Mouse (Mus musculus) layer of hippocampus, adult 11-12 months (tissue): ENCODE results near the gene Frmd4a.
A peak's percentile ranks its signal among the peaks of the same experiment; 100 is the strongest.

Experiments
- DNase-seq: peaks from one replicate; pipeline ENCODE4 v3.0.0; 2022; ENCODE audit warnings: low spot score

The Frmd4a gene

DNA sequence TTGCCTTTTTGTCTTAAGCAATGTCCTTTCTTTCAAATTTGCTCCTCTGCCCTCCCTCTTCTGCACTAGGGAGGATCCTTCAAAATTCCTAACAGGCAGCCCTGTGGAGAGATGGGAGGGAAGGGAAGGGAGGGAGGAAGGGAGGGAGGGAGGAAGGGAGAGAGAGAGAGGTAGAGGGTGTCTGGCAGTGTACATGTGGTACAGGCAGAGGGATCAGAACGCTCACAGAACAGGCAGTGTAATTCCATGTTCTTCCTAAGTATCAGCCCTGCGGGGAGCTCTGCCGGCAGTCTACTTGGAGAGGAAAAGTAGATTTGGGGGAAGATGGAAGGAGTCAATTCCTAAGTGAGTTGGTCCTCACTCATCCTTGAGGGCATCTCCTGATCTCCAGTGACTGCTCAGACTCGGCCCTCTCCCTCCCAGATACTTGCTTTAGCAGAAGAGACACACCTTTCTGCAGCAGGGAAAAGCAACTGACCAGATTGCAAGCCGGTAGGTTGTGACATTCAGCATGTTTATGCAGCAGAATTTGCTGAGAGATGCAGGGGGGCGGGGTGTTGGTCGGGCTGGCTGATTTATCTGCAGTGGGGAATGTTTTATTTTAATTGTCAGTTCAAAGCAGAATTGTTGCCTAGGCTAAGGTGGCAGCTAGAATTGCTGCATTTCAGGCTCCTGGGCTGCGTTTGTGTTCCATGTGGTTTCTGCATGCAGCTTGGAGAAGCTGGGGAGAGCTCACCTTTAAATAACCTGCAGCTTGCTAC lies at the start of gene Frmd4a:
Gene Frmd4a, plus strand, starts transcription at position 190 of the 761 bp plus-strand sequence.
- DNase-seq, result peak; percentile 42

GRCm38 (mm10) chr2:3988876-3989275 lies 28.6 kb upstream of the Frmd4a start:
- DNase-seq, result no peak

DNA sequence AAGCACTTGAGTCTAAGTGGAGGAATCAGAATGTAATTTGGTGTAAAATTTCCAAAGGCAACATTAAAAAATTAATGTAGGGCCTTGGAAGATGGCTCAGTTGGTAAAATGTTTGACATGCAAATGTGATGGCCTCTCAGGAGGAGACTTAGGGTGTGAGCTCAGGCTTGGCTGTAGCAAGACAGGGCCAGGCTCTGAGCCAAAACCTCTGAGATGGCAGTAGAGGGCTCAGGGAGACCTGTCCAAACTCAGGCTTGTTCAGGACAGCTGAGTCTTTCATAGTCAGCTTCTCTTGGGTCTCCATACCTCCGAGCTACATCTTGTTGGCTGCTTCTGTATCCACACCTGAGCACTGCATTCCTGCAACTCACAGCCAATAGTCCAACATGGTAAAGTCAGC lies 27.1 kb upstream of the Frmd4a start:
- DNase-seq, result no peak

GRCm38 (mm10) chr2:4018431-4018876 lies 937 bp downstream of the Frmd4a start:
- DNase-seq, result peak; percentile 46

DNA sequence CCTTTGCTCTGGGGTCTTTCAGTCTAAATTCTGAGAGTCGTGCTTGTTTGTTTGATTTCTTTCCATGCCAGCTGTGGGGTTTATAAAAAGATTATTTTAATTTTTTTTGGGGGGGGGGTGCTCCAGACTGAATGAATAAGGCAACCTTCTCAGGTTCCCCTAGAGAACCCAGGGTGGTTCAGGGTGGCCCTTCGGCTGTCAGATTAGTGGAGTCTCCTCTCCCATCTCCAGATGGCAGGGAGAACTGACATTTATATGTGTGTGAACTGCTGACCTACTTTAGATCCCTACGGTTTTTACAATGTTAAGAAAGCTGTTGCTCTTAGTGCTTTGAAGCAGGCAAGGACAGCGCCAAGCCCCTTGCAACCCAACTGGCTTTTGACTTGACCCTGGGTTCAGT lies 1.4 kb downstream of the Frmd4a start:
- DNase-seq, result no peak

- DNase-seq, result no peak
Observed at GRCm38 (mm10) chr2:4024927-4025326, 7.4 kb downstream of the Frmd4a start.

DNA sequence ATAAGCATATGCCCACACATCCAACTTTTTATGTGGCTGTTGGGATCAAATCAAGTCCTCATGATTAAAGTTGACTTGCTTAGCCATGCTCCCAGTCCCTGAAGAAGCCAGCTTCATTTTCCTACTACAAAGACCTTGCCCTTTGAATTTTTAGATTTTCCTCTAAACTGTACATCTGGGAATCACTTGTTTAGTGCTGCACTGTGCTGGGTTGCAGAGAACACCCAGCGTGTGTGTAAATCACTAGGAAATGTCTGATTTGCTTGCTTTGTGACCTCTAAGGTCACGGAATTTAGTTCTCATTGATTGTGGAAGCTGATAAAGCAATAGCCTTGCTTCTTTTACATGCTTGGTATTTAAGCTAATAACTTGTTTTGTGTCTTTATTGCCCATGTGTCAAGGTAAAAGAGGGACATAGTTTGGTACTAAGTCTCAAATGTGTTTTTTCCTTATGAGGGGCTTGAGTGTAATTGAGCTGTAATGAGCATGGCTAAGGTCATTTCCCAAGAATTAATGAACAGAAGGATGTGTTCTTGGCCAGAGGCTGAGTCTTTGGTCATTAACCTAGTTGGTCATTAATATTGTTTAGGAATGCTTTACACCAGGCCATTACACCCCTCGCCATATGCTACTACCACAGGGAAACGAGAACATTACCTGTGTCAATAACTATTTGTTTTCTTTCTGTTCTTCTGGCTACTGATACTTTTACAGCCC lies 11.7 kb downstream of the Frmd4a start:
- no peak for DNase-seq

DNA sequence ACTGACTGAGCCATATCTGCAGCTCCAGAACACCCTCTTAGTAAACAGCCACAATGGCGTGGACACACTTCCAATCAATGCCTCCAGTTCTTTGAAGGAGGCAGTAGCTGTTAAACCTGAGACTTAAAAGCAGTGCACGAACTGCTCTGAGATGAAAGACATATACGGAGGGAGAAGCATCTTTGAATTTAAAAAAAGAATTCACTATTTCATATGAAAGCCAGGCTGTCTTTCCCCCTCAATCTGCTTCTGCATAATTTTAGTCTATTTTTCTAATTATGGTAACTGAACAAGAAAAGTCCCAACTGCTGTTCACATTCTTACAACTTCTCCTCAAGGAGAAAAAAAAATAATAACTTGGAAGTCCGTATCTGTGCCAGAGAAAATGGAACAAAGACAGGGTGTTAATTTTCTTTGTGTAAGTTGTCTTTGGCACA lies 18.7 kb downstream of the Frmd4a start:
- DNase-seq, result no peak

DNA sequence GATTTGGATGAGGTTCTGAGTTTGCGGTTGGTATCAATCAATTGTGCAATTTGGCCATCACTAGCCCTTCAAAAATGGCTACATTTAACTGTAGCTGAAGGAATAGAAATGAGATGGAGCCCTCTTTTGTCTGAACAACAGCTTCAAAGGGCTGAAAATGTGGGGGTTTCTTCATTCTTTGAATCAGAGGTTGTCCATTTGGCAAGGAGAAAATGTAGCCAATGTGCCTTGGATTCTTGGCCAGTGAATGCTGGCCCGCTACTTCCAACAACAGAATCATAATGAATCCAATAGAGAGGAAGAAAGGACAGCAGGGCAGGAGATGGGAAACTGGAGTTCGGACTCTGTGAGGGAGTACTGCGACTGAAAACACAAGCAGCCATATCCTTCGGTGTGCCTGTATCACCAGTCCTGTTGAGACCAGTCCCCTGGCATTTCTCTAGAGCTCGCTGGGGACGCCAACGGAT lies 19.2 kb downstream of the Frmd4a start:
- DNase-seq, result peak; percentile 23

DNA sequence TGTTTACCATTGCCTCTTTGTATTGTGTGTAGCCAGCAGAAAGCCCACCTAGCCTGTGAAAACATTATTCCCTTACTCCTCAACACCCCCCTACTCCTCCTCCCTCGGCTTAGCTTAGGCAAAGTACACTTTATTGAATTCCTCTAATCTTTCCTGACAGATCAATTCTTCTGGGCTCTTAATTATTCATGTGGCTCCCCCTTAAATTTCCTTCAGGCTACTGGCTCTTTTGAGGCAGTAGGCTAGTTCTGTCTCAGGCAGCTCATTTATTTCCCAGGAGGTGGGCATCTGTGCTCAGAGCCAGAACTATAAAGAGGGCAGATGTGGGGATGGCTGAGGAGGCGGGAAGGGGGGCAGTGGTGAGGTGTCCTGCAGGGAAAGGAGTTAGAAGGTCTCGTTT lies 24.5 kb downstream of the Frmd4a start:
- DNase-seq, result no peak

DNA sequence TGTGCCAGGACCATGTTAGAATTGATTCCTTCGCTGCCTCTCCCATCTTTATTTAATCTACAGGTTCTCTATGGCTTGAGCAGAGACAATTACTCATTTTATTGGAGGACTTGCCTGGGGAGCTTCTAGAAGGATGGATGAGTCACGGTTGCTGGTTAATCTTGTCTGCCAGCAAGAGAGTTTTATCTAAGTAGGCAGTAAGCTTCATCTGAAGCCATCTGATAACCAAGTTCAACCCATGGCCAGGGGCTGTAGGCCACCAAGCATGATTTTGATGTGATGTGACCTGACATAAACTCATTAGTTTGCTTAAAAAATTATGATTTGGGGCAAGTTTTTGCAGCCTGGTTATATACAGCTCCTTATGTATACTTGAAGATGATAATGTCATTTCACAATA lies 38.0 kb downstream of the Frmd4a start:
- DNase-seq, result no peak

- DNase-seq, result peak; percentile 28
Observed at GRCm38 (mm10) chr2:4060675-4061074, 43.2 kb downstream of the Frmd4a start.

DNA sequence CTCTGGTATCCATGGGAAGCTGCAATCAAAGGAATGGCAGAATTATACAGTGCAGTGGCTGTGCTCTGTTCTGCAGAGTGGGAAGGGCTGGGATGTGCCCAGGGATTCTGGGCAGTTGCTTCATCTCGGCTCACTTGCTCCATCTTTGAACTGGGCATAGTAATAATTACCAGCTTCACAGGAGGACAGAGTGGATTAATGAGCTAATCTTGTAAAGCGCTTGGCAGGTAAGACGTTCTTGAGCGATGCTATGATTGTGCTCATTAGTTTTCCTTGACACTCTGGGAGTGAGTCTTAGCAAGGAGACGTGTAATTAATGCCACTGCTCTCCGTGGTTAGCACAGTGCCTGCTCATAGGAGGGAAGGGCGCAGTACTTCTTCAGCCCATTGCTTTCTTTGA lies 54.3 kb downstream of the Frmd4a start:
- DNase-seq, result no peak

DNA sequence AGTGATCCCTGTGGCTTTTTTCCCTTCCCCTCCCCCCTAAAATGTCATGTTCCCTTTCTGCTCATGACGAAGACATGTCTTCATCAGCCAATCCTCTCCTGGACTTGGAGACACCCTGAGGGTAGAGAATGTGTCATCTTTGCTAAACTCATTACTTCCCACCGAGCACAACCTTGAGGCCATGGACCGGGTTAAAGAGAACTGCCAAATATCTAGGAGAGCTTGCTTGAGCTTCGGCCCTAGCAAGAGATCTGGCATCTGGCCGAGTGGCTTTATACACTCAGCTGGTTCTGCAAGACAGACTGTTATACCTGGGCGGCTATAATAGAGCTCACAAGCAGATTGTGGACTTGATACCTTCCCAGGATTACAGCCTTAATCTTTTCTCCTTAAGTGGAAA lies 66.4 kb downstream of the Frmd4a start:
- DNase-seq, result no peak

DNA sequence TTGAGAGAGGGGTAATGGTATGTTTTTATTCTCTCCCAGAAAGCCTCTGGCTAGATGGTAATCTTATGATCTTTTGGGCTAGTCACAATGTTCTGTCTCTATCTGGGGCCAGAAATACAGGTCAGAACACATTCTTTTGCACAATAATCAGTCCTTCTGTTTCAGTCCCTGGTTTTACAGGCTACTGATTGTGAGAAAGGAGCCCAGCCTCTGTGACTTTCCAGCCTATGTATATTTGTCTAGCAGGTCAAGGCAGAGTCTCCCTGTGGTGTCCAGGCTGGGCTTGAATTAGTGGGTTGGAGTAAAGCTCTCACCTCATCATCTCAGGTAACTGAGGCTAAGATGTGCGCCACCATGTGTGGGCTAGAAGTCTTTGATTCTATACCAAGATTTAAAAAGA lies 80.1 kb downstream of the Frmd4a start:
- no peak for DNase-seq

DNA sequence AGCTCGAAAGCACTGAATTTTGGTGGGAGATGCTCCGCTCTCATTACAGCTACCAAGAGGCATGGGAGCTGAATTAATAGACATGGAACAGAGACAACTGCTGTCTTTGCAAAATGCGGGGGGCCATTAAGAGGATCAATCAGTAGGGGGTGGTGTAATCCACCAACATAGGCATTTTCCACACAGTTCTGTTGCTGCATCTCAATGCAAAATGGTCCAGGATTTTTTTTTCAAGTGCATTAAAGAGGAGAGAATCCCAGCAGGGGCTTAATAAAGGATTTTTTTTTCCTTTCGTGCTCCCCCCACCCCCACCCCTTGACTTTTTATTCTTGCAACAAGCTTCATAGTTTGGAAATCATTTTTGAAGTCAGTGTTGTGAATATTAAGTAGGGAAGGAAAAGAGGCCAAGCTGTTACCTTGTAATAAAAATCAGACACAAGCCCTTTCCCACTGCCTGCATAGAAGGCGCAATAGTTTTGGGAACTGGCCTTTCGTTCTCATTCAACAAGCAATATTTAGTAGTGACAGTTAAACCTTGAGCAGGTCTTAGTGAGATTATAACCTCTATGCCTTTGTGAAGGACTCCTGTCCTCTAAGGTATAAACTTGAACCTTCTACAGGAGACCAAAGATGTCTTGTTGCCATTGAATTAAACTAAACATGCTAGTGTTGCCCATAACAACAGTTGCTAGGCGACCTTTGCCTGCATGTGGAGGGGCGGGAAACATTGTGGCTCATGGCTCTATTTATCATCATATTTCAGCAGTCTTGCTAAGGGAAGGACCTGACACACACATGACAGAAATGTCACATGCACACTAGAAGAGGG lies 81.6 kb downstream of the Frmd4a start:
- peak; percentile 53 for DNase-seq

DNA sequence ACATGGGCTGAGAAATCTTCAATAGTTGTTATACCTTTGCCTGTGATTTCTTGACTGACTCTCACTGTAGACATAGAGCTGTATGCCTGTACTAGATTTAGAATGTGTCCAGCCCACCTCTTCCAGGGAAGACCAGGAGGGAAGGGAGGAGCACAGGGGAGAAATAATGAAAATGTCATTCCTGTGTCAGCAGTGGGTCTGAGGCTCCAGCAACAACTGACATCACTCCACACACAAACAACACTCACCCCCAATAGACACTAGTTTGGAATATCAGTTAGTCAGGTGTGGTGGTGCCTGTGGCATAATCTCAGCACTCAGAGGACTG lies 82.2 kb downstream of the Frmd4a start:
- no peak for DNase-seq

DNA sequence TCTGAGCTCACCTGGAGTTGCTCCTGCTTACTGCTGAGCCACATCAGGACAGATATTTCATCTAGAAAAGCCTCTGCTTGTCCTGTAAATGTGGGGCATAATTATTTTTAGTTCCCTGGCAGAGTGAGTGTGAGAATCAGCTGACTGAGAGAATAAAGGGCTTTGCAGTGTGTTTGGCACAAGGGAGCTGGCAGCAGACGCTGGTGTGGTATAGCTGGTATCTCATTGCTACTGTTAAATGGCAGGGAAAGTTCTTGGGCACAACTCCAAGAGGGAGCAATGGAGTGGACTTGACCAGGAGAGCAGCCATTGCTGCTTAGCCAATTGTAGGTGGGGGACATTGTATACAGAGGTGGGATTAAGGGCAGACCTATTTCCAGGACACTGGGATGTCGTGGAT lies 83.9 kb downstream of the Frmd4a start:
- peak; percentile 32 for DNase-seq

DNA sequence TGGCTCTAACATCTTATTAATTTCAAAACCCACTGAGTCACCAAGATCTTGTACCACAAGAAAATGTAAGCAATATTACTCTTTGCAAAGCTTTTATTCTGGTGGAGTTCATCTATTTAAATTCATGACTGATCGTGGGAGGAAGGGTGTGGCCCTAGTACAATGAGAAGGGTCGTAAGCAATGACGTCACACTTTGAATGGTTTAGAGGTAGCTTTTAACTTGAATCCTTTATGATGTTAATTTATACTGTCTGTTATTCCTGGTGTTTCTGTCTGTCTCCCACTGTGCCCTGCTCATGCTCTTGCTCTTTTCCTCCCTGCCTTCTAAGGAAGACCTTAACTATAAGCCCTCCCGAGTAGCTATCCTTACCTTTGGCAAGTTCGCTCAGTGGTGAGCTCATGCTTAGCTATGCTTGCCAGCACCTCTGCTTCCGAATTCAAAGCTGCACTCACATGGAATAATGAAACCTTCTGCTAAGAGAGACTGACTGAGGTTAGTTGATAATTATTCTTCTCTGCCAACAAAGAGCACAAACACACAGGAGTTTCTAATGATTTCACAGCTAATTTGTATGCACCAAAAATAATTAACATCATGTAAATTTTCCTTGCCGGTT lies 95.9 kb downstream of the Frmd4a start:
- no peak for DNase-seq

DNA sequence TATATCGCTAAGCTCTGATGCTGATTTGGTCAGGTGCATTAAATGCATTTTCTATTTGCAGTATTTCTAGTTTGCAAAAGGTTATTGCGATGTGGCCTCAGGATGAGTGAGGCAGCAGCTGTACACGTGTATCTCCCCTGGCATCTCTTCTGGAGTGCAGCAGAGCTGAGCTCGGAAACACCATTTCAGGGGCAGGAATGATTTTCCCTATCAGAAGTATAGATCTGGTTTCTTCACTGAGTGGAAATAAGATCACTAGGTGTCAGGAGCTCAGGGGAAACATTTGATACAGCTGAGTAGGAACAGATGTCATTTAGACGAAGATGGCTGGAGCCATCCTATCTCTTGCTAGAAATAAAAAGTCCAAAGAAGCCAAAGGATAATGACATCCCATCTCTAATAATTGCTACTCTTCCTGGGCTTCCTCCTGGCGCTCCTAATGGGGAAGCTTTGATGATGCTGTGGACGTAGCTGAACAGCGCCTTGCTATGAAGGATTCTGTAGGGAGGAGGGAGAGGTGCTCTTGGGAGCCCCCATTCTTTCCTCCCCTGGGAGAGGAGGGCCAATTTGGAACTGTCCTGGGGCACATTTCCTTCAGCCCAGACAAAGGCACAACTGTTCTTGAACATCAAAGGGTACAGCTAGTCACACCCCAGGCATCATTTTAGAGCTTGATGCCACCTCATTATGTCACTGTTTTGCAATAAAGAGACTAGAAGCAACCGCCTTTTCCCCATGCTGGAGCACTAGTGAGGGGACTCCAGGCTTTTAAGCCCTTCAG lies 102.4 kb downstream of the Frmd4a start:
- no peak for DNase-seq

DNA sequence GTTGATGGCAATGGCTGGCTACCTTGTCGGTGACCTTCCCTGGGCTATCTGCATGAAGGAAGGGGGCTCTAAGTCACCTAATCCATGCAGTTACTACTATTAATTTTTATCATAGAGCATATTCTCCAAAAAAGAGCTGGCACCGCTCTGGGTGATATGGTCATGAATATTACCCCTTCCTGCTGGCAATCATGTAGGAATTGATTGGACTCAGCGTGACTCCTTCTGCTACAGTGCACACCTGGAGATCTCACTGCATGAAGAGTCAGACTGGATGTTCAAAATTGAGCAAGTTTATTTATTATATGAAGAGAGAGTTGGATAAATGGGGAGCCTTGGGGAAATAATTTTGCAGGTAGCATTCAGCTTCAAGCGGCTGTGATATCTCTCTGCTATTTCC lies 113.7 kb downstream of the Frmd4a start:
- DNase-seq, result no peak
